In the genomic region with DNA sequence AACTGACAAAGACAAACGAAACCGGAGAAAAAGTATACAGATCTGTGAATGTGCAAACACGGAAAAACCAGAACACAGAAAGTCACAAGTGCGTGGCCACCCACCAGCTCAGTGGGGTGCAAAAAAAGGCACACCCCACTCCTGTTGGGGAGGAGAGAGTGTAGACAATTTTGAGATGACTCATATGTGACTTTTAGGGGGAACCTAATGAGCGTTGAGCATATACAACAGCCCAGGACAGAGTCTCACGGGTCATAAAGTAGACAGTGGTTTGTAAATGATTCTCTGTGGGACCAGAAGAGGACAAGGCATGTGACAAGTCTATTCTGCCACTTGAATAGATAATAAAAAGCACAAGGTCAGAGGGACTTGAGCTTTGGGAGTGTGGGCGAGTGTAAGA, we compare ENCODE assay signal across 11 mouse cellular contexts. TPM values are rescaled to one million over a fixed set of nuclear protein-coding genes. Genes with fewer than 3 reads are reported as not detected.
DNase-seq lines count a peak whose midpoint lies in the region; ATAC-seq lines count a peak whose summit lies in the region.
"Had no signal": no experiment of that assay in that cellular context is flagged by ENCODE, and none has a peak within 500 bp of the region (broad histone marks: within the 10 kb centered on the region; RNA-seq: fewer than 3 reads in every experiment).

No protein-coding gene starts in this region.

- peak overlapping the region; percentile 3; the same call in 1 of the 2 replicates for H3K4me3 ChIP-seq in kidney, embryonic 15.5 days (replicated peaks)
- H3K4me3 ChIP-seq in forebrain, embryonic 10.5 days, result peak overlapping the region; percentile 17; the same call in 1 of the 2 replicates
- H3K4me3 ChIP-seq in limb, embryonic 12.5 days (replicated peaks), result no peak overlapping the region
- no peak overlapping the region for H3K4me3 ChIP-seq in neural tube, embryonic 13.5 days
- H3K4me3 ChIP-seq: myocyte had no signal

- WGBS in kidney, embryonic 15.5 days, result 9% methylated on average over 7 of the region's 7 CpGs
- WGBS in forebrain, embryonic 10.5 days, result 51% methylated on average over 7 of the region's 7 CpGs
- 28% methylated on average over 7 of the region's 7 CpGs for WGBS in limb, embryonic 12.5 days
- WGBS in neural tube, embryonic 13.5 days, result 1% methylated on average over 7 of the region's 7 CpGs

- peaks cover 55% of the 10 kb centered on the region for H3K4me1 ChIP-seq in kidney, embryonic 15.5 days
- H3K4me1 ChIP-seq in forebrain, embryonic 10.5 days, result peaks cover 59% of the 10 kb centered on the region
- peaks cover 22% of the 10 kb centered on the region for H3K4me1 ChIP-seq in limb, embryonic 12.5 days (replicated peaks)
- peaks cover 50% of the 10 kb centered on the region for H3K4me1 ChIP-seq in neural tube, embryonic 13.5 days (replicated peaks)

- peak overlapping the region; percentile 43 for H3K4me2 ChIP-seq in kidney, embryonic 15.5 days
- H3K4me2 ChIP-seq in limb, embryonic 12.5 days, result peak overlapping the region; percentile 48
- H3K4me2 ChIP-seq in neural tube, embryonic 13.5 days, result peak overlapping the region; percentile 39

- DNase-seq in kidney, adult 18-20 months, result no peak
- no peak for DNase-seq in forebrain, embryonic 10.5 days (ENCODE audit: extremely low spot score, low spot score)
- DNase-seq in ovary, postnatal 36 days (ENCODE audit: low spot score), result no peak
- DNase-seq in left cerebral cortex, adult 11 months (ENCODE audit: low spot score), result no peak
- DNase-seq in gastrocnemius, adult 8-10 months (ENCODE audit: low spot score in 2 of 2), result no peak

- no peak overlapping the region for H3K9ac ChIP-seq in kidney, embryonic 15.5 days
- no peak overlapping the region for H3K9ac ChIP-seq in limb, embryonic 12.5 days (replicated peaks)
- peak overlapping the region; percentile 43; the same call in 1 of the 2 replicates for H3K9ac ChIP-seq in neural tube, embryonic 13.5 days

- no peaks in the 10 kb centered on the region for H3K9me3 ChIP-seq in kidney, embryonic 15.5 days (replicated peaks)
- H3K9me3 ChIP-seq in forebrain, embryonic 10.5 days, result no peaks in the 10 kb centered on the region
- H3K9me3 ChIP-seq in limb, embryonic 12.5 days, result no peaks in the 10 kb centered on the region
- H3K9me3 ChIP-seq in neural tube, embryonic 13.5 days, result no peaks in the 10 kb centered on the region

- no peaks in the 10 kb centered on the region for H3K36me3 ChIP-seq in kidney, embryonic 15.5 days
- H3K36me3 ChIP-seq in forebrain, embryonic 10.5 days (replicated peaks), result no peaks in the 10 kb centered on the region
- no peaks in the 10 kb centered on the region for H3K36me3 ChIP-seq in limb, embryonic 12.5 days
- no peaks in the 10 kb centered on the region for H3K36me3 ChIP-seq in neural tube, embryonic 13.5 days

- peak; percentile 78 for ATAC-seq in kidney, embryonic 15.5 days (replicated peaks; ENCODE audit: low FRiP score)
- no peak for ATAC-seq in limb, embryonic 12.5 days (ENCODE audit: insufficient number of reproducible peaks, insufficient read depth, low FRiP score, low TSS enrichment, low read depth)
- peak; percentile 19; the same call in 1 of the 2 replicates for ATAC-seq in neural tube, embryonic 13.5 days (ENCODE audit: low read depth)

- no peaks in the 10 kb centered on the region for H3K27me3 ChIP-seq in kidney, embryonic 15.5 days
- no peaks in the 10 kb centered on the region; the same call in 1 of the 2 replicates for H3K27me3 ChIP-seq in forebrain, embryonic 10.5 days (ENCODE audit: poor library complexity, severe bottlenecking)
- no peaks in the 10 kb centered on the region for H3K27me3 ChIP-seq in limb, embryonic 12.5 days
- H3K27me3 ChIP-seq in neural tube, embryonic 13.5 days, result 0 out of 2 replicates have a peak, but pooled peaks cover 6% of the 10 kb centered on the region

- peak overlapping the region; percentile 90 for H3K27ac ChIP-seq in kidney, embryonic 15.5 days
- peak overlapping the region; percentile 76 for H3K27ac ChIP-seq in forebrain, embryonic 10.5 days
- H3K27ac ChIP-seq in limb, embryonic 12.5 days, result 0 out of 2 replicates have a peak overlapping the region, but pooled peaks have one; percentile 37
- peak overlapping the region; percentile 69 for H3K27ac ChIP-seq in neural tube, embryonic 13.5 days (replicated peaks)

RNA-seq across cellular contexts. Expression of gene 4933407L21Rik, which starts 4.9 kb away (rescaled TPM):
- 1.5 and 1.8 TPM in 2 replicates for polyA plus RNA-seq in kidney, embryonic 15.5 days (2015; fragmentation: Nextera tagmentation; extraction: Ambion mirVana)
- polyA plus RNA-seq in forebrain, embryonic 10.5 days (2016; fragmentation: Nextera tagmentation; extraction: Ambion mirVana), result 0.30 and 0.87 TPM in 2 replicates
- polyA plus RNA-seq in limb, embryonic 12.5 days (2016; fragmentation: Nextera tagmentation; extraction: Ambion mirVana), result 0.17 TPM in 1 of 2 replicates, not detected in the other
- 2.7 and 3.5 TPM in 2 replicates for polyA plus RNA-seq in neural tube, embryonic 13.5 days (2015; fragmentation: Nextera tagmentation; extraction: Ambion mirVana)
- under 1 TPM in 2 of 4 experiments, not detected in 2; 0.22 to 0.67 TPM for total RNA-seq in gastrocnemius, adult 8-10 months (2022)
- total RNA-seq: hematopoietic stem cell, adult 5-6 weeks; MEL had no signal
- polyA plus RNA-seq: myocyte had no signal

RNA-seq across cellular contexts. Expression of gene Gpr55, which starts 27.6 kb away (rescaled TPM):
- 0.04 TPM in 1 of 2 replicates, not detected in the other for polyA plus RNA-seq in kidney, embryonic 15.5 days (2015; fragmentation: Nextera tagmentation; extraction: Ambion mirVana)
- polyA plus RNA-seq in forebrain, embryonic 10.5 days (2016; fragmentation: Nextera tagmentation; extraction: Ambion mirVana), result not detected in 2 replicates
- polyA plus RNA-seq in limb, embryonic 12.5 days (2016; fragmentation: Nextera tagmentation; extraction: Ambion mirVana), result not detected in 2 replicates
- 0.12 TPM in 1 of 2 replicates, not detected in the other for polyA plus RNA-seq in neural tube, embryonic 13.5 days (2015; fragmentation: Nextera tagmentation; extraction: Ambion mirVana)
- total RNA-seq in gastrocnemius, adult 8-10 months (2022), result not detected
- polyA plus RNA-seq: myocyte had no signal

RNA-seq across cellular contexts. Expression of gene Itm2c, which starts 39.1 kb away (rescaled TPM):
- 220 and 231 TPM in 2 replicates for polyA plus RNA-seq in kidney, embryonic 15.5 days (2015; fragmentation: Nextera tagmentation; extraction: Ambion mirVana)
- polyA plus RNA-seq in forebrain, embryonic 10.5 days (2016; fragmentation: Nextera tagmentation; extraction: Ambion mirVana), result 126 and 132 TPM in 2 replicates
- polyA plus RNA-seq in limb, embryonic 12.5 days (2016; fragmentation: Nextera tagmentation; extraction: Ambion mirVana), result 214 TPM in 2 replicates
- polyA plus RNA-seq in neural tube, embryonic 13.5 days (2015; fragmentation: Nextera tagmentation; extraction: Ambion mirVana), result 148 and 155 TPM in 2 replicates
- 10 to 100 TPM; 24.3 to 35.2 (median 28.2) TPM for total RNA-seq in gastrocnemius, adult 8-10 months (2022)

Comparison
In these comparisons a context has a peak if more than half of its experiments do, and no peak if none do; other contexts are left out.
1. H3K27ac ChIP-seq: peak in every context shown above with its lines; median percentile 90 in kidney, embryonic 15.5 days; 76 in forebrain, embryonic 10.5 days; 69 in neural tube, embryonic 13.5 days; 37 in limb, embryonic 12.5 days.
2. H3K4me3 ChIP-seq: peak in kidney, embryonic 15.5 days (single experiment) and forebrain, embryonic 10.5 days (single experiment); none in limb, embryonic 12.5 days (single experiment) and neural tube, embryonic 13.5 days (single experiment).
3. Peak in every context shown above with its lines, with median percentiles within 50 percentile points of each other: H3K4me2 ChIP-seq.